In the genomic region with DNA sequence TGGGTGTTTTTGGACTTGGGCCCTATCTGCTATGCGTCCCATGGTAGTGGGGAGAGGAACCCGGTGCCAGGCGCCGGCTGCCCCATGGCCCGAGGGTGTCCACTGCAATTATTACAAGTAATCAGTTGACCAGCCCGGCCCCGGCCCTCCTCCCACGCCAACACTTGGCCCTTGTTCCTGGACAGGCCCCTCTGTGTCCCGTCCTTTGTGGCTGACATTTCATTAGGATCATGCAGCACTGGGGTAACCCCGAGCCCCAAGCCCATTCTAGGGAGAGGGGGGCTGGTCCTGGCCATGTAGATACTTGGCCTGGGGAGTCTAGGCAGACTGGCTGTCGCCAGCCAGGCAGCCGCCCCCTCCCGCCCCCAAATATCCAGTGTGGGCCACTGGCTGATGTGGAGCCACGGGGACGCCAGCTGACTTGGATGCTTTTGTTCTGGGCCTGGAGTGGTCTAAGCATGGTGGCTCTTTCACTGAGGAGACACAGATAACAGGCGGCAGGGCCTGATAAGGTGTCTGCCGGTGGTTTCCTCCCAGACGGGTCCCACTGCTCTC, we compare ENCODE assay signal across 7 mouse cellular contexts.
DNase-seq lines count a peak whose midpoint lies in the region; ATAC-seq and TF ChIP-seq lines count a peak whose summit lies in the region.

No protein-coding gene starts in this region.

- no peak overlapping the region for H3K27ac ChIP-seq in kidney, embryonic 16.5 days (ENCODE audit: low read length)
- no peak overlapping the region for H3K27ac ChIP-seq in embryonic facial prominence, embryonic 11.5 days (replicated peaks; ENCODE audit: low read depth, low read length)
- no peak overlapping the region for H3K27ac ChIP-seq in limb, embryonic 14.5 days (replicated peaks; ENCODE audit: low read depth, low read length)

- DNase-seq in kidney, adult 11 months, result no peak
- peak; percentile 39 for DNase-seq in ZHBTc4 (ENCODE audit: low read depth, low spot score)
- DNase-seq in embryonic facial prominence, embryonic 11.5 days (ENCODE audit: low spot score), result no peak
- DNase-seq in limb, embryonic 14.5 days (ENCODE audit: low spot score), result no peak
- DNase-seq in thymus, postnatal 4 days, result no peak
- no peak for DNase-seq in thymus, postnatal 25 days

- no peaks in the 10 kb centered on the region for H3K9me3 ChIP-seq in kidney, embryonic 16.5 days (ENCODE audit: low read length)
- H3K9me3 ChIP-seq in embryonic facial prominence, embryonic 11.5 days (replicated peaks; ENCODE audit: control insufficient read depth, low read length), result no peaks in the 10 kb centered on the region
- no peaks in the 10 kb centered on the region for H3K9me3 ChIP-seq in limb, embryonic 14.5 days (ENCODE audit: control insufficient read depth, low read length)

- no peak overlapping the region for H3K4me2 ChIP-seq in kidney, embryonic 16.5 days (replicated peaks; ENCODE audit: low read depth, low read length)
- no peak overlapping the region for H3K4me2 ChIP-seq in embryonic facial prominence, embryonic 11.5 days (ENCODE audit: low read depth, low read length)
- no peak overlapping the region for H3K4me2 ChIP-seq in limb, embryonic 14.5 days (replicated peaks; ENCODE audit: low read depth, low read length, severe bottlenecking)

- H3K9ac ChIP-seq in kidney, embryonic 16.5 days (replicated peaks; ENCODE audit: low read length), result no peak overlapping the region
- H3K9ac ChIP-seq in embryonic facial prominence, embryonic 11.5 days (replicated peaks; ENCODE audit: low read length), result no peak overlapping the region
- H3K9ac ChIP-seq in limb, embryonic 14.5 days (ENCODE audit: low read depth, low read length, severe bottlenecking), result 0 out of 2 replicates have a peak overlapping the region, but pooled peaks have one; percentile 2

- 0 out of 2 replicates have a peak, but pooled peaks have one; percentile 5 for ATAC-seq in kidney, embryonic 16.5 days (ENCODE audit: low FRiP score, low TSS enrichment)
- ATAC-seq in embryonic facial prominence, embryonic 11.5 days (replicated peaks; ENCODE audit: insufficient number of reproducible peaks, low FRiP score, low TSS enrichment, low read depth), result 0 out of 2 replicates have a peak, but pooled peaks have one; percentile 41
- no peak for ATAC-seq in limb, embryonic 14.5 days (ENCODE audit: low FRiP score, low read depth)

- 0 out of 2 replicates have a peak, but pooled peaks cover 4% of the 10 kb centered on the region for H3K27me3 ChIP-seq in kidney, embryonic 16.5 days (ENCODE audit: insufficient read depth, low read length)
- no peaks in the 10 kb centered on the region for H3K27me3 ChIP-seq in embryonic facial prominence, embryonic 11.5 days (ENCODE audit: control insufficient read depth, insufficient read depth, low read length)
- H3K27me3 ChIP-seq in limb, embryonic 14.5 days (ENCODE audit: control insufficient read depth, insufficient read depth, low read length), result no peaks in the 10 kb centered on the region

- no peak for TF ChIP-seq POLR2A in limb, embryonic 14.5 days (IDR thresholded peaks at IDR 0.05; ENCODE audit: borderline replicate concordance, extremely low read depth, insufficient read depth, insufficient read length)

- peaks cover 5% of the 10 kb centered on the region; the same call in 1 of the 2 replicates for H3K4me1 ChIP-seq in kidney, embryonic 16.5 days (ENCODE audit: insufficient read depth, low read length)
- no peaks in the 10 kb centered on the region for H3K4me1 ChIP-seq in embryonic facial prominence, embryonic 11.5 days (ENCODE audit: control insufficient read depth, insufficient read depth, low read length)
- no peaks in the 10 kb centered on the region for H3K4me1 ChIP-seq in limb, embryonic 14.5 days (ENCODE audit: control insufficient read depth, insufficient read depth, low read length)

- 74% methylated on average over 18 of the region's 18 CpGs for WGBS in kidney, embryonic 16.5 days
- 72% methylated on average over 18 of the region's 18 CpGs for WGBS in embryonic facial prominence, embryonic 11.5 days
- 76% methylated on average over 18 of the region's 18 CpGs for WGBS in limb, embryonic 14.5 days

- H3K36me3 ChIP-seq in kidney, embryonic 16.5 days (ENCODE audit: insufficient read depth, low read length), result no peaks in the 10 kb centered on the region
- H3K36me3 ChIP-seq in embryonic facial prominence, embryonic 11.5 days (replicated peaks; ENCODE audit: control insufficient read depth, insufficient read depth, low read depth, low read length), result no peaks in the 10 kb centered on the region
- H3K36me3 ChIP-seq in limb, embryonic 14.5 days (ENCODE audit: control insufficient read depth, insufficient read depth, low read length), result no peaks in the 10 kb centered on the region

- H3K4me3 ChIP-seq in kidney, embryonic 16.5 days (ENCODE audit: low read length), result no peak overlapping the region
- no peak overlapping the region for H3K4me3 ChIP-seq in embryonic facial prominence, embryonic 11.5 days (ENCODE audit: low read depth, low read length)
- H3K4me3 ChIP-seq in limb, embryonic 14.5 days (replicated peaks; ENCODE audit: low read length), result no peak overlapping the region
